Mouse (Mus musculus): Measurements from ENCODE around the gene Rasgrp2. TPM values are rescaled to one million over a fixed set of nuclear protein-coding genes. Genes with fewer than 3 reads are reported as not detected.

The Rasgrp2 gene
- total RNA-seq, 2 experiments from 2014 or later, result 48.5 to 55.9 TPM

DNA sequence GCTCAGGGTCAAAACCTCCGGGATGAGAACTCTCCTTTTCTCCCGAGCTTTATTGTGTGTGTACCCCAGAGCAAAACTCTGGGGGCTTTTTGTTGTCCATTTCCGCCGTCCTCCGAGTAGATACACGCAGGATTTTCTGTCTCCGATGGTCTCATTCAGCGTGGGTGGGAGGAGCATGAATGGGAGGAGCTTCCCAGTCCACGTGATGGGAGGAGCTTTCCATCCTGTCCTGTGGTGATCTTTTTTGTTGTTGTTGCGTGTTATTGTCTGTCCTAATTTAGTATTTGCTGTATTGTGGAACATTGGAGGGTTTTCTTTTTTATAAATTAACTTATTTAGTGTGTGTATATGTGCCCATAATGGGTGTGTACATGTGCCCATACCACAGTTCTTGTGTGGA, 6.3 kb downstream of the Rasgrp2 start:
- no peak for DNase-seq (ENCODE audit: low spot score in 2 of 2)

DNA sequence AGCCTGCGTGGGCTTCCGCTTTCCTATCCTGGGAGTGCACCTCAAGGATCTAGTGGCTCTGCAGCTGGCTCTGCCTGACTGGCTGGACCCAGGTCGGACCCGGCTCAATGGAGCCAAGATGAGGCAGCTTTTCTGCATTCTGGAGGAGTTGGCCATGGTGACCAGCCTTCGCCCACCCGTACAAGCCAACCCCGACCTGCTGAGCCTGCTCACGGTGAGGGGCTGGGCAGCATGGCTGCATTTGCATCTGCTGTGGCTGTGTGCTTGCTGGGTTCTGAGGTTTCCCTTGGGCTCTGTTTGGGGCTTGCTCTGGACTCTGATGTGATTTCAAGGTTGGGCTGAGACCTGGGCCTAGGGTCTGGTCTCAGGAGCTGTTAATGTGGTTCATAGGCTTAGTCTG, 8.0 kb downstream of the Rasgrp2 start:
- DNase-seq (ENCODE audit: low spot score in 2 of 2), result no peak

DNA sequence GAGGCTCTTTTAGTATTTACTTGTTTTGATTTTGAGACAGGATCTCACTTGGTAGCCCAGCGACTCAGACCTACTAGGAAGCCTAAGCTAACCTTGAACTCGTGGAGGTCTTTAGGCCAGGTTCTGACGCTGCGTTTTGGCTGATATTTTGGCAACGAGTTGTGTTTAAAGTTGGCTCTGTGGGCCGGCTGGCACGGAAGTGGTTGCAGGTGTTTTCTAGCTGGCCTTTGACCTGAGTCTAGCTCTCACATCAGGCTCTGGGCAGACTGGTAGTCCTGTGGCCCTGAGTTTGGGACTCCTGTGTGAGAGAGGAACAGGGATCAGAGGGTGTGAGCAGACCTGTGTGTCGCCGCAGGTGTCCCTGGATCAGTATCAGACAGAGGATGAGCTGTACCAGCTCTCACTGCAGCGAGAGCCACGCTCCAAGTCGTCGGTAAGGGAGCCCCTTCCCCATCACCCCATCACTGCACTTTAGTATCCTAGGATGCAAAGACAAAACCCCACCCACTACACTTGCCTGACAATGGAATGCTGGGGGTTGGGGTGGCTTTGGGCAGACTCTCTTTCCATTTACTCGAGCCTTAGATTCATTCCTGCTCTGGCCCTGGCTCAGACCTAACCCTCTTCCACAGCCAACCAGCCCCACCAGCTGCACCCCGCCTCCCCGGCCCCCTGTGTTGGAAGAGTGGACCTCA, 8.8 kb downstream of the Rasgrp2 start:
- no peak for DNase-seq (ENCODE audit: low spot score in 2 of 2)

DNA sequence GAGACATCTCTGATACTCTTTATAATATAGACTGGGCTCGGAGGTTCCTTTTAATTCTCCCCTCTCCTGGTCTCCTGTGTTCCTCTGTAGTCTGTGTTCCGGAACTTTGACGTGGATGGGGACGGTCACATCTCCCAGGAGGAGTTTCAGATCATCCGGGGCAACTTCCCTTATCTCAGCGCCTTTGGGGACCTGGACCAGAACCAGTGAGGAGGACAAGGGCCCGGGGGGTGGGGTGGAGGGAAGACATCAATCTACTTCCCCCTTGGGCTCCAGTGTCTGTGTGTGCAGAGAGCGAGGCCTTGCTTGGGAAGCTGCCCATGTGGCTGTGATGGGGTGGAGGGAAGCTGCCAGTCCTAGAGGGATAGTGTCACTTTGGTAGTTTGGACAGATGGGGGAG, 9.6 kb downstream of the Rasgrp2 start:
- DNase-seq (ENCODE audit: low spot score in 2 of 2), result no peak

DNA sequence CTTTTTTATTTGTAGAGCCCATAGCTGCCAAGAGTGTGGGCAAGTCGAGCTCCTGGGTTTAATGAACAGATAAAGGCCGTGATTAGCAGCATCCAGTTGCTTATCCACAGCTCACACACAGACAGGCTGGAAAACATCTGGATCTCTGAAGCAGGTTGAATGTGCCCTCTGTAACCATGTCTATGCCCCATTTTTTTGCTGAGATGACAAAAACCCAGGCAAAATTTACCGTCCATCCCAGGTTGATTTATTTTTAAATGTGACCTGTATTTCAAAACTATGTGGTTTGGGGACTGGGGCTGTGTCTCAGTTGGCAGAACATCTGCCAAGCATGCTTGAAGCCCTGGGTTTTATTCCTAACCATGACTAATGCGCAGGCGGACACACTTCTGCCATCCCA, 10.0 kb downstream of the Rasgrp2 start:
- no peak for DNase-seq (ENCODE audit: low spot score in 2 of 2)

DNA sequence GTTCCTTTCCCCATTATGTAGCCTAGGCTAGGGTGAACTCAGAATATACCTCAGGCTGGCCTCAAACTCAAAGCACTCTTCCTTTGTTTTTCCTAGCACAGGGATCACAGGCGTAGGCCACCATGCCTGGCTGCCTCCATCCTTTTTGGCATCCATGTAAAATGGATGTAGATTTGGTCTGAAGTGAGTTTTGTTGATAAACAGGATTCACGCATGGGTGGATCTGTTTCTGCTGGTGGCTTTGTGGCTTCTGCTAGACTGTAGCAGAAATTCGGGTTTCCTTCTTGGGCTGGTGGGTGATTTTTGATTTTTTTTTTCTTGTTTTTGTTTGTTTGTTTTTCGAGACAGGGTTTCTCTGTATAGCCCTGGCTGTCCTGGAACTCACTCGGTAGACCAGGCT, 10.8 kb downstream of the Rasgrp2 start:
- DNase-seq (ENCODE audit: low spot score in 2 of 2), result no peak

DNA sequence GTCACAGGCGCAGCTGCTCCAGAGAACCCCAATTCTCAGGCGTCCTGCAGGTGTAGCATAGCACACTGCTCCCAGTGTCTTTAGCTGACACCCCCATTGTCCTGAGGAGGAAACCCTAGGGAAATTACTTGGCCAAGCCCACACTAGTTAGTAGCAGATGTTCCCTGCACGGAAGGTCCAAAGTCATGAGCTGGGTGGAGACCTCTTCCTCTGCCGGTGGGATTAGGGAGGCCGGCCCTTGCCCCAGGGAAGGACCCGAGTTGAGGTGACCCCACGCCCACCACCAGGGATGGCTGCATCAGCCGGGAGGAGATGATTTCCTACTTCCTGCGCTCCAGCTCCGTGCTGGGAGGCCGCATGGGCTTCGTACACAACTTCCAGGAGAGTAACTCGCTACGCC, 13.7 kb downstream of the Rasgrp2 start:
- DNase-seq (ENCODE audit: low spot score in 2 of 2), result no peak

DNA sequence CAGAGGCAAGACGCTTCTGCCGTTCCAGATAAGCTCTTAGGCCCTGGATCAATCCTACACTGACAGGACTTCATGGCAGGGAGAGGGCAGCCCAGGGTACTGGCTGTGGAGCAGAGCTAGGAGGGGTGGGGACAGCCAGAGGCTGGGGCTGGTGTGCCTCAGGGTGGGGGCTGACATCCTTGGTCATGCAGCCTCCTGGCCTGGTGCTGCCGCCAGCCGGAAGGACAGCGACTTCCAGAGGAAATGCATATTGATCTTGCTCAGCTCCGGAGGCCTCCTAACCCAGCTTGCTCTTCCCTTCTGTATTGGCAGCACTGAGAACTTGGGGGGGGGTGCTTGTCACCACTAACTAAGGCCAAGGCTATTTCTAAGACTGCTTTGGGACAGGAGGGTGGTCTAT, 16.3 kb downstream of the Rasgrp2 start:
- DNase-seq (ENCODE audit: low spot score in 2 of 2), result no peak

DNA sequence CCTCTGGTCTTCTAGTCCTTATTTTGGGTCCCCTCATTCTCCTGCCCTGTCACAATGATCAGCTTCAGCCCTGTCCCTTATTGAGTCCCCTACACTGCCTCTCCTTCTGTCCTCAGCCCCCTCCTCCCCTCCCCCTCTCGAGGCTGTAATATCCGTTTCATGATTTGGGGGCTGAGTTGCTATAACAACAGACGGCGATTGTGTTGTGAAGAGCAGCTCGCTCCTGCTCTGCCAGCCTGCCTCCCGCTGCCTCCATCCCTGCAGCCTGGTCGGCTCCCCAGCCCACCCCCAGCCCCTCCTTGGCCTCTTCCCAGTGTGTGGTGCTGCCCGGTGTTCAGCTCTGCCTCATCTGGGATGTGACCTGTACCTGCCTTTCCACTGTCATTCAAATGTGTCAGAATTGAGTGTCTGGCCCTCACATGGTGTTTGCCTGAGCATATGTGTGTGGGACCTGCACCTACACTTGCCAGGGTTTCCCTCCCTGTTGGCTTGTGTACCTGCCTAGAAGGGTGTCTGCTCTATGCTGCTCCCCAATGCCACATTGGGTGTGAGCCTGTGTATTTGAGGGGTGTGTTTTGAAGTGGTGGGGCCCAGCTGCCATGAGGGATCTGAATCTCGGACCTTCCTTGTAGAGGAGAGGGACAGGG, 17.1 kb downstream of the Rasgrp2 start:
- DNase-seq (ENCODE audit: low spot score in 2 of 2), result no peak

DNA sequence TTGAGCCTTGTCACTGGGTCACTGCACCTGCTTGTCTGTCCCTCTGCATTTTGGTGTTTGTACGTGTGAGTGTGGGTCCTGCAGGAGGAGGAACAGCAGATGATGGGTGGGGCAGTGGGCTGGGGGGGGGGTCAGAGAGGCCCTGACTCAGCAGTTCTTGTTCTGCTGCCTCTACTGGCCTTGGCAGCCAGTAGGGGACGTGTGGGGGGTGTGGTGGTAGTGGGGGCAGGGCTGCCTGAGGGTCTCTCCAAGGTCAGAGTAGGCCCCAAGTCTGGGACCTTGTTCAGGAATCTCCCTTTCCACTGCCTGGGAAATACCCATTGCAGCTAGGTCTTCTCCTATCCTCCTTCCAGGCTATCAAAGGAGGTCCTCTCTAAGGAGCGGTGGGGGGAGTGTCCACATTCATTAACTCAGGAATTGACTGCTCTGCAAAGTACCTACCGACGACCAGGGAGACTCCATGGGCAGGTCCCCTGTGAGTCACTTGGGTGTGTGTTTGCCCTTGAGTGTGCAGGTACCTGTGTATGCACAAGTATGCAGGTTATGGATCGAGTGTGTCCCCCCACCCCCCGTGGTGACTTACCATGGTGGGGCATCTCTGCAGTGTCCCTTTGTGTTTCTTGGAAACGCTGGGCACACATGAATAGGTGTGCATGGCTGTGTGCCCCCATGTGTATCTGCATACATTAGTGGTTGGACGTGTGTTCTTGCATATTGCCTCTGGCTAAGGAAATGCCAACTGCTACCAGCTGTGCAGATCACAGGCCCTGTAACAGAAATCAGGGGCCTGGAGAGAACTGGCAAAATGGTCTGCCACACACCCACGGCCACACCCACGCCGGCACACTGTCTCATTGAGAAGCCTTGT, 18.0 kb downstream of the Rasgrp2 start:
- no peak for DNase-seq (ENCODE audit: low spot score in 2 of 2)

DNA sequence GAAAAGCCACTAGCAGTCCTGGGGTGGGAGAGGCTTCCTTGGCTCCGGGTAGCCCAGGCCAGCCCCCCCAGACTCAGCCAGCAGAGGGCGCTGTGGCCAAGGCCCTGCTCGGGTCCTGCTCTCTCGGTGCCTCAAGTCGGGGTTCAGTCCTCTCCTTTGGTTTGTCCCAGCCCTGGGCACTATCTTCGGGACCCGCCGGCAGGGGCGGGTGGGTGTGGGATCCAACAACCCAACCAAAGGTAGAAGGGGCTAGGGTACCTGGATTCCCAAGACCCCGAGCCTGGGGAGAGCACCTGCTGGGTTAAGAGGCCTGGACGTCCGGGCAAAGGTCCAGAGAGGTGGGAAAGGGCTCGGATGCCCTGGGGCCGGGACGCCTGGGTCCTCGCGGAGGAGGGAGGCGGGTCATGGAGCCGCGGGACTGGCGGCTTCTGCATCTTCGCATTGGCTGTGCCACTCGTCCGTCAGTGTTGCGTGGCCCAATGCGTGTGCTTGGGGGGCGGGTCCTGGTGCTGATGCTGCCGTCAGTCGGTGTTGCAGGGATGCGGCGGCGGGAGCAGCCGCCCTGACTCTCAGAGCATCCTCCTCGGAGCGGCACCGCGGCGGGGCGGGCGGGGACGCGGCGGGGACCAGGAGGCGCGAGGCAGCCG, 19.2 kb downstream of the Rasgrp2 start, which contains the start of gene Nrxn2:
Nrxn2 (plus strand) TSS at position 499 of the 647 bp plus-strand sequence.
- DNase-seq (ENCODE audit: low spot score in 2 of 2), result peak; percentile 56 to 65

DNA sequence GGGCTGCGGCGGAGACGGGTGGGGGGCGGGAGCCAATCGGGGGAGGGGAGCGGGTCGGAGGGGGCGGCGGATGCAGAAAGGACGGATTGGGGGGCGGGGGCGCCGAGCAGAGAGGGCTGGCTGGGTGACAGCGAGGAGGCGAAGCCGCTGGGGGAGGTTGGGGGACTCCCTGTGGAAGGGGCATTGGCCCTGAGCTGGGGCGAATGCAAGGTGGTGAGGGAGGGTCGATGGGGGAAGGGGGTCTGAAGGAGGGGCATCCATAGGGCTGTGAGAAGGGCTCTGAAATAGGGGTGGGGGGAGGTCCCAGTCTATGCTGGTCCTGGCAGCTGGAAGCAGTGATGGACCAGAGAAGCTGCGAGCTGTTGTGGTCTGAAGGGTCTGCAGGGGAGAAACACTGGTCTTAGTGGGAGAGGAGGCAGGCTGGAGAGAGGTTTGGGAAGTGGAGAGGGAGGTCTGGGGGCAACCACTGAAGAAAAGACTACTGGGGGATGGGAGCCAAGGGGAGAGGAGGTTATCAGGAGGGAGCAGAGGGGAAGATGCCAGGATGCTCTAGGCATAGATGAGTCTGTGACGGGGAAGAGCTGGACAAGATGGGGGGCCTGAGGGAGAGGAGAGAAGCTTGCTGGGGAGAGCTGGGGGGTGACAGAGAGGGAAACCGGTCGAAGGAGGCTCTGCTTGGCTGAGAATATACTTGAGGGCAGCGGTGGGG, 20.0 kb downstream of the Rasgrp2 start:
- no peak for DNase-seq (ENCODE audit: low spot score in 2 of 2)

DNA sequence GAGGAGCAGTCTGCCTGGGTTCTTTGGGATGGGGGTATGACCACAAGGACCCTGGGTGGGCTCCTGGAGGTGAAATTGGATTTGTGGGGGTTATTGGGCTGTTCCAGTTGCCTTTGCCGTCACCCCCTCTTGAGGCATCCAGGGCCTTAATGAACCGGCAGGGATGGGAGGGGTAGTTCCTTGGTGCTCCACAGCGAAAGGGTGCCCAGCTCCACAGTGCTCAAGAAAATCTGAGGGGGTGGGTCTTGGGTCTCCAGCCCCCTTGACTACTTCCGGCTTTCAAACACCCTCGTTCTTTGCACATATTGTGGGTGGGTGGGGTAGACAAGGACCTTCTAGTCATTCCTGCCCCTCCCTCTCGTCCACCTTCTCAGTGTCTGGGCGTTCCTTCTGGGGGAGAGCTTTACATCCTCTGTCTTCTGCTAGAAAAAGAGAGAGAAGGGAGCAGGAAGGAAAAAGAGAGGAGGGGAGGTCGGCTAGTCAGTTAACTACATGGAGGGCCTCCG, 20.7 kb downstream of the Rasgrp2 start:
- no peak for DNase-seq (ENCODE audit: low spot score in 2 of 2)

DNA sequence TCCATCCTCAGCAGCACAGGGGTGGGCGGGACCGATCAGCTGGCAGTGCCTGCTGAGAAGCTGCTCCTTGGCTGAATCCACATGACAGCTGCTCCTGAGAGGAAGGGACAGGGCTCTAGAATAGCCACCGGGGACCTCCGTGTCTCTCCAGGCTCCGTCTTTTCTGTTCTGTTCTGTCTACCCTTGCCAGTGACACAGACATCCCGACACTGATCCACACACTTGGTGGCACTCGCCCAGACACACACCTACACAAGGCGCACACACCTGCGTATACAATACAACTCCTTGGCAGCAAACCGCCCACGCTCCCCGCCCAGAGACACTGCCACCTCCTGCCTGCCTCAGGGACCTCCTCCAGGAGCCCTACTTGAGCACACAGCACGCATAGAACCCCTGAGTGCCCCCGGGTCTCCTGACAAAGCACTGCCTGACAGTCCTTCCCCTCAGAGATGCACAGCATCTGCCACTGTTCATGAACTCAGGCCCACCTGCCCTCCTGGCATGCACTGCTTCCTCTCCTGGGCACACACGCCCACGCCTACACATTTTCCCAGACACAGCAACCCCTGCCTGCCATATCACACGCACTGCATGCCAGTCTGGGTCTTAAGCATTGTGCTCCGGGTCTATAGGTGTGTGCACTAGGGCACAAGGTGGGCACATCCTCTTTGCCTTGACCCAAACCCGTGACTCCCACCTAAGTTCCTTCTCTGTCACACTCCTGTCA, 21.5 kb downstream of the Rasgrp2 start:
- DNase-seq (ENCODE audit: low spot score in 2 of 2), result no peak

DNA sequence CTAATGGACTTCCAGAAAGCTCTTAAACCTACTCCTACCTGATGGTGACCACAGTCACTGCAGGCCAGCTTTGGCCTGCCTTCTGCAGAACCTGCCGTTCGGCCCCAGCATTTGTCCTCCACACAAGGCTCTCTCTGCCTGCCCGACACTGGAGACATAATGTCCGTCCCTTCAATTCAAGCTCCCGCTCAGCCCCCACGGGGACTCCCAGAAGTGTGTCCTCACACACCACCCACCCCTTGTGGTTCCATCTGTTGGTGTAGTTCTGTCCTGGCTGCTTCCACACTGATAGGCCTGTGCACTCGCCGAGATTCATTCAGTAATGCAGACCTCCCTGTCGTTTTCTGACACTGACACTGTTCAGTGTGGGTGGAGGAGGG, 22.1 kb downstream of the Rasgrp2 start:
- DNase-seq (ENCODE audit: low spot score in 2 of 2), result no peak

DNA sequence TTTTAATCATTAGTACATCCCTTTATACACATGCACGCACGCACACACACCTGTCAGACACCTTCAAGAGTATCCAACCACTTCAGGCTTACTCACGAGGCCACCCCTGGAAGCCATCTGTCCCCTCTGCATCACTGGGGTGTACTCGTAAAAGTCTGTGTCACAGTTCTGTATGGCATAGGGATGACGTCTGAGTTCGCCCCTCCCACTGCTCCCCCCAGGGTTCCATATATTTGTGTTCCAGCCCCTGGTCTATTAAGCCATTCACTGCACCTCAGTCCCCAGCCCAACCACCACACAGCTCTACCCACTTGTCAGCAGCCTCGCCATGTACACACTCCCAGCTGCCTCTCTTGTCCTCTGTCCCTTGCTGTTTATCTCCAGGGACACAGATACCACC, 22.9 kb downstream of the Rasgrp2 start:
- DNase-seq (ENCODE audit: low spot score in 2 of 2), result no peak

DNA sequence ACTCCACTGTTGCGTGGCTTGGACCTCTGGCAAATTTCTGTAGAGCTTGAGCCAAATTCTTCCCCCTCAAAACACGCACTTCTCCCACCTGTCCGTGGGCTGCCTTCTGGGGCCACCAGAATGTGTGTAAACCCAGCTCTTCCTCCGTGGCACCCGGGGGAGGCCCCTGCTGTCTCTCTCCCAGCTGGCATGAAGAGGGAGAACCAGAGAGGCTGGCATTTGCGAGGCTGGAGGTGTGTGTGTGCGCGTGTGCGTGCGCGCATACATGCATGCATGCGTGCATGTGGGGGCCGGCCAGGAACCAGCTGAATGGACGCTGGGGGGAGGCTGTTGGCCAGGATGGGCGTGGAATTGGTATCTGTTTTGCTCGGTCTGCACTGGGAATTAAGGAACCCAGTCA, 24.1 kb downstream of the Rasgrp2 start:
- no peak for DNase-seq (ENCODE audit: low spot score in 2 of 2)

DNA sequence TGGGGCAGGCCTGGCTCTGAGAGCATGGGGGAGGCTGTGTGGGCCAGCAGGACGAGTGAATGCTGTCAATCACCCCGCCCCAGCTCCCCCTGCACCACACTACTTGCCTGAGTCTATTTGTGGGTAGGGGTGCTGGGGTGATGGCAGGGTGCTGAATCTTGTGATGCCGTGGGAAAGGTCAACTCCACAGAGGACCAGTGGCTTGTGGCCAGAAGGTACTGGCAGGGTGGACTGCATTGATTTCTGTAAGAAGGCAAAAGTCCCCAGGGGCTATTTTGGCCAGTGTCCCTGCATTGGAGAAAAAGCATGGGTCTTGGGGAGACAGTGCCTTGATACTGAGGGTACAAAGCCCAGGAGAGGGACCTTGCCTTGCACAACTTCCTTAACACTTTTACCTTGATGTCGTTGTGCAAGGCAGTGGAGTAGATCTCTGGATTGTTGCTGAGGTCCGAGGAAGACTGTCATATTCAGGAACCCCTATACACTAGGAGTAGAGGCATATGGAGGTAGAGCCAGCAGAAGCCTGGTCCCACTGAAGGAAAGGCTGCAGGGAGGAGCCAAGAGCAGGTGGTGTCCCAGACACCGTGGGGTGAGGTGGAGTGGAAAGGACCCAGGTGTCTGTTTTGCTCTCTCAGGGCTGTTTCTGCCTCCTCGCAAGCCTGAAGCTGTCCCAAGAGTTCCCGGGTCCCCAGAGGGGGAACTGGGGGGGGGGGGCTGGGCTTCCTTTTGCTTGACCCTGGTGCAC, 25.2 kb downstream of the Rasgrp2 start:
- no peak for DNase-seq (ENCODE audit: low spot score in 2 of 2)

DNA sequence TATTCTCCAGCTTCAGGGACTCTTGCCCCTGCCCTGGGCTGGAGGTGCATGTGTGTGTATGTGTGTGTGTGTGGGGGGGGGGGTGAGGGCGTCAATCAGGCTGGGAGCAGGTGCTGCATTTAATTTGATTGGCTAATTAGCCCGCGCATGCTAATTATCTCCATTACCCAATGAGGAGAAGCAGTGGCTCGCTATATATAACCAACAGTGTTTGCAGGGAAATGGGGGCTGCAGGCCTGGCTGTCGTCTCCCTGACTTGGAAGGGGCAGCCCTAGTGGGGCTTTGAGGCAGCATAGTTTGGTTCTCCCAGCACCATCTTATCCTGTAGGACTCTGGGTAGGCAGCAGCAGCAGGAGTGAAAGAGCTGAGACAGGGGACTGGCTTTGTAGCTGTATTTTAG, 26.5 kb downstream of the Rasgrp2 start:
- DNase-seq (ENCODE audit: low spot score in 2 of 2), result no peak

Measured in adrenal gland, postnatal 4 days (tissue).